Mouse (Mus musculus): ENCODE data around the gene Myh6. TPM values are rescaled to one million over a fixed set of nuclear protein-coding genes. Genes with fewer than 3 reads are reported as not detected.

Gene Myh6
- total and polyA plus RNA-seq, 2 experiments from 2014 or later = 0.21 to 1.4 TPM

- ATAC-seq = peak; percentile 54
- Histone ChIP-seq H3K9me3 (ENCODE audit: low read length) (no peaks in the 10 kb centered on the region), H3K4me3 (ENCODE audit: low read length) (peak overlapping the region; percentile 96), H3K27me3 (ENCODE audit: insufficient read depth, low read length) (no peaks in the 10 kb centered on the region), H3K27ac (peak overlapping the region; percentile 99), H3K4me2 (ENCODE audit: low read depth, low read length) (peak overlapping the region; percentile 78), H3K9ac (replicated peaks; ENCODE audit: low read length) (peak overlapping the region; percentile 100), H3K4me1 (ENCODE audit: insufficient read depth, low read length) (no peaks in the 10 kb centered on the region), H3K36me3 (ENCODE audit: insufficient read depth, low read length) (peaks cover 25% of the 10 kb centered on the region; the same call in 1 of the 2 replicates)
- DNase-seq (ENCODE audit: low spot score) = peak; percentile 62
- TF ChIP-seq CTCF (IDR thresholded peaks at IDR 0.05; ENCODE audit: low read depth) = no peak
- under 1% methylated on average over 49 of the region's 54 CpGs for WGBS
These were observed 72.2 kb downstream of the Myh6 start for GRCm38 (mm10) chr14:54894296-54895151.

DNA sequence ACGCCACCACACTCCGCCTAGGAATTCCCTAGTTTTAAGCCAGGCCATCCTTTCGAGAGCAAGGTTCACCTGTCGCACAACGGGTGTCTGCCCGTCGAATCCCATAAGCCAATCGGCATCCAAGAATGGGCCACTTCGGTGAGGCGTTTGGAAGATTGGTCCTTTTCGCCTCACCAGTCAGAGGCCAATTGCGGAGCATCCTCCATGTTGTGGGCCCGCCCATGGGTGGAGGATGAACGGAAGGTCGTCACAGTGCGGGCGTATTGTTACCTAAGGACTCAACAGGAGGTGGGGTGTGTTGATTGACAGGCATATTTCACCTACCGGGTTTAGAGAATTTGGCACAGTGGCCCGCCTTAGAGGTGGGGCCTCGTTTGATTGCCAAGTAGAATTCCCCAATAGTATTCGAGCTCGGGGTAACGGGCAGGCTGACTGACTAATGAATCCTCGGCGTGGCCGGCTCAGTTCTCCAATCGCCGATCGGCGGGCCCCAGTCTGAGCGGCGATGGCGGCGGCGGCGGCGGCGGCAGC is 73.0 kb downstream of the Myh6 start:
- under 1% methylated on average over 38 of the region's 38 CpGs for WGBS
- peak; percentile 100 for DNase-seq (ENCODE audit: low spot score)
- peak overlapping the region; percentile 96 for H3K4me3 ChIP-seq (ENCODE audit: low read length)
- peak overlapping the region; percentile 100 for H3K9ac ChIP-seq (replicated peaks; ENCODE audit: low read length)
- peak overlapping the region; percentile 99 for H3K27ac ChIP-seq
- no peaks in the 10 kb centered on the region for H3K27me3 ChIP-seq (ENCODE audit: insufficient read depth, low read length)
- H3K4me1 ChIP-seq (ENCODE audit: insufficient read depth, low read length) = no peaks in the 10 kb centered on the region
- ATAC-seq = peak; percentile 97
- peaks cover 21% of the 10 kb centered on the region; the same call in 1 of the 2 replicates for H3K36me3 ChIP-seq (ENCODE audit: insufficient read depth, low read length)
- H3K9me3 ChIP-seq (ENCODE audit: low read length) = no peaks in the 10 kb centered on the region
- no peak for TF ChIP-seq CTCF (IDR thresholded peaks at IDR 0.05; ENCODE audit: low read depth)
- peak overlapping the region; percentile 78 for H3K4me2 ChIP-seq (ENCODE audit: low read depth, low read length)

GRCm38 (mm10) chr14:54892200-54892599 is 74.5 kb downstream of the Myh6 start, which contains the start of gene Pabpn1:
Pabpn1 (plus strand) TSS chr14:54892500.
- 94% methylated on average over 3 of the region's 3 CpGs for WGBS
- H3K9ac ChIP-seq (replicated peaks; ENCODE audit: low read length) = 0 out of 2 replicates have a peak within 1 kb of the TSS, but pooled peaks have one; percentile 28

More at GRCm38 (mm10) chr14:54892200-54892599, 74.5 kb downstream of the Myh6 start, which contains the start of gene Pabpn1:
- Histone ChIP-seq H3K9me3 (ENCODE audit: low read length) (no peaks in the 10 kb centered on the region), H3K4me1 (ENCODE audit: insufficient read depth, low read length) (no peaks in the 10 kb centered on the region), H3K4me2 (ENCODE audit: low read depth, low read length) (peak within 1 kb of the TSS; percentile 56), H3K36me3 (ENCODE audit: insufficient read depth, low read length) (peaks cover 14% of the 10 kb centered on the region; the same call in 1 of the 2 replicates), H3K27ac (peak within 1 kb of the TSS; percentile 61; the same call in 1 of the 2 replicates), H3K27me3 (ENCODE audit: insufficient read depth, low read length) (no peaks in the 10 kb centered on the region), H3K4me3 (ENCODE audit: low read length) (peak within 1 kb of the TSS; percentile 96)
- no peak for DNase-seq (ENCODE audit: low spot score)
- TF ChIP-seq CTCF (IDR thresholded peaks at IDR 0.05; ENCODE audit: low read depth) = no peak
- no peak for ATAC-seq

MicroRNAs within 50 kb of the gene (microRNA counts, 519-probe panel; counts per million panel counts)
- microRNA mmu-miR-208a (2,658 counts per million, percentile 41 among the panel's probes with 10 or more counts), microRNA mmu-miR-208b (1,133 counts per million, percentile 14 among the panel's probes with 10 or more counts)

Small RNA genes lying within 50 kb of the gene (microRNA-seq; reads per million reads assigned to microRNA genes)
- gene Mir208a (1.1 to 4.8 reads per million in 2 experiments), gene Mir208b (6.4 to 37.2 reads per million in 2 experiments)

Other genes starting within 250 kb of the Myh6 start
- 8.9 and 10.6 TPM in 2 replicates for gene Slc7a8, start 185.0 kb downstream of the Myh6 start, total RNA-seq (2014; rRNA removed)
- gene Slc7a8, start 185.0 kb downstream of the Myh6 start, polyA plus RNA-seq (2015; fragmentation: Nextera tagmentation; extraction: Ambion mirVana) = 7.9 and 9.3 TPM in 2 replicates
- gene Rnf212b, start 152.8 kb downstream of the Myh6 start, total RNA-seq (2014; rRNA removed) = not detected in 2 replicates
- gene Rnf212b, start 152.8 kb downstream of the Myh6 start, polyA plus RNA-seq (2015; fragmentation: Nextera tagmentation; extraction: Ambion mirVana) = not detected in 2 replicates
- 7.8 and 9.6 TPM in 2 replicates for gene Homez, start 96.0 kb downstream of the Myh6 start, total RNA-seq (2014; rRNA removed)
- 9.0 and 9.3 TPM in 2 replicates for gene Homez, start 96.0 kb downstream of the Myh6 start, polyA plus RNA-seq (2015; fragmentation: Nextera tagmentation; extraction: Ambion mirVana)
- gene Ppp1r3e, start 89.4 kb downstream of the Myh6 start, total RNA-seq (2014; rRNA removed) = 21.3 and 26.5 TPM in 2 replicates
- gene Ppp1r3e, start 89.4 kb downstream of the Myh6 start, polyA plus RNA-seq (2015; fragmentation: Nextera tagmentation; extraction: Ambion mirVana) = 4.0 and 5.1 TPM in 2 replicates
- gene Bcl2l2, start 83.5 kb downstream of the Myh6 start, total RNA-seq (2014; rRNA removed) = 28.4 and 37.1 TPM in 2 replicates
- gene Bcl2l2, start 83.5 kb downstream of the Myh6 start, polyA plus RNA-seq (2015; fragmentation: Nextera tagmentation; extraction: Ambion mirVana) = 4.3 and 4.6 TPM in 2 replicates
- 3.0 and 6.8 TPM in 2 replicates for gene Gm20521, start 83.5 kb downstream of the Myh6 start, total RNA-seq (2014; rRNA removed)
- 1.3 and 1.9 TPM in 2 replicates for gene Gm20521, start 83.5 kb downstream of the Myh6 start, polyA plus RNA-seq (2015; fragmentation: Nextera tagmentation; extraction: Ambion mirVana)
- 88.1 and 109 TPM in 2 replicates for gene Pabpn1, start 74.4 kb downstream of the Myh6 start, total RNA-seq (2014; rRNA removed)
- gene Pabpn1, start 74.4 kb downstream of the Myh6 start, polyA plus RNA-seq (2015; fragmentation: Nextera tagmentation; extraction: Ambion mirVana) = 145 and 154 TPM in 2 replicates
- 605 and 606 TPM in 2 replicates for gene Slc22a17, start 53.8 kb downstream of the Myh6 start, total RNA-seq (2014; rRNA removed)
- 349 and 369 TPM in 2 replicates for gene Slc22a17, start 53.8 kb downstream of the Myh6 start, polyA plus RNA-seq (2015; fragmentation: Nextera tagmentation; extraction: Ambion mirVana)
- 38.0 and 43.1 TPM in 2 replicates for gene Efs, start 40.8 kb downstream of the Myh6 start, total RNA-seq (2014; rRNA removed)
- 12.9 and 13.8 TPM in 2 replicates for gene Efs, start 40.8 kb downstream of the Myh6 start, polyA plus RNA-seq (2015; fragmentation: Nextera tagmentation; extraction: Ambion mirVana)
- not detected in 2 replicates for gene Il25, start 34.2 kb downstream of the Myh6 start, total RNA-seq (2014; rRNA removed)
- gene Il25, start 34.2 kb downstream of the Myh6 start, polyA plus RNA-seq (2015; fragmentation: Nextera tagmentation; extraction: Ambion mirVana) = 0.95 and 1.2 TPM in 2 replicates
- 62.6 and 74.1 TPM in 2 replicates for gene Cmtm5, start 30.7 kb downstream of the Myh6 start, total RNA-seq (2014; rRNA removed)
- 44.8 and 52.1 TPM in 2 replicates for gene Cmtm5, start 30.7 kb downstream of the Myh6 start, polyA plus RNA-seq (2015; fragmentation: Nextera tagmentation; extraction: Ambion mirVana)
- not detected in 2 replicates for gene Gm17428, start 10.0 kb upstream of the Myh6 start, total RNA-seq (2014; rRNA removed)
- not detected in 2 replicates for gene Gm17428, start 10.0 kb upstream of the Myh6 start, polyA plus RNA-seq (2015; fragmentation: Nextera tagmentation; extraction: Ambion mirVana)
- gene Myh7, start 27.7 kb upstream of the Myh6 start, total RNA-seq (2014; rRNA removed) = 1.3 and 2.0 TPM in 2 replicates
- gene Myh7, start 27.7 kb upstream of the Myh6 start, polyA plus RNA-seq (2015; fragmentation: Nextera tagmentation; extraction: Ambion mirVana) = 6.5 and 8.6 TPM in 2 replicates
- gene Ngdn, start 48.5 kb upstream of the Myh6 start, total RNA-seq (2014; rRNA removed) = 16.6 and 25.4 TPM in 2 replicates
- gene Ngdn, start 48.5 kb upstream of the Myh6 start, polyA plus RNA-seq (2015; fragmentation: Nextera tagmentation; extraction: Ambion mirVana) = 53.2 and 55.2 TPM in 2 replicates
- 10.7 and 10.9 TPM in 2 replicates for gene Zfhx2, start 125.4 kb upstream of the Myh6 start, total RNA-seq (2014; rRNA removed)
- gene Zfhx2, start 125.4 kb upstream of the Myh6 start, polyA plus RNA-seq (2015; fragmentation: Nextera tagmentation; extraction: Ambion mirVana) = 8.1 and 8.4 TPM in 2 replicates
- 37.7 and 44.1 TPM in 2 replicates for gene Thtpa, start 127.9 kb upstream of the Myh6 start, total RNA-seq (2014; rRNA removed)
- 31.8 and 32.8 TPM in 2 replicates for gene Thtpa, start 127.9 kb upstream of the Myh6 start, polyA plus RNA-seq (2015; fragmentation: Nextera tagmentation; extraction: Ambion mirVana)
- 5.7 and 6.5 TPM in 2 replicates for gene Ap1g2, start 139.7 kb upstream of the Myh6 start, total RNA-seq (2014; rRNA removed)
- 5.9 and 6.1 TPM in 2 replicates for gene Ap1g2, start 139.7 kb upstream of the Myh6 start, polyA plus RNA-seq (2015; fragmentation: Nextera tagmentation; extraction: Ambion mirVana)
- 124 and 126 TPM in 2 replicates for gene Jph4, start 150.0 kb upstream of the Myh6 start, total RNA-seq (2014; rRNA removed)
- 28.3 and 29.4 TPM in 2 replicates for gene Jph4, start 150.0 kb upstream of the Myh6 start, polyA plus RNA-seq (2015; fragmentation: Nextera tagmentation; extraction: Ambion mirVana)

Measured in hindbrain, postnatal 0 days (tissue).